Mouse (Mus musculus): ENCODE data around the gene Nuak2. TPM values are rescaled to one million over a fixed set of nuclear protein-coding genes. Genes with fewer than 3 reads are reported as not detected.

Gene Nuak2
- polyA plus RNA-seq, 1 experiment, result 16.4 TPM

GRCm38 (mm10) chr1:132312043-132312442, 3.9 kb upstream of the Nuak2 start:
- 20% methylated on average over 2 of the region's 2 CpGs for WGBS
- H3K27ac ChIP-seq (ENCODE audit: control insufficient read depth, insufficient read depth, low read depth, low read length, poor library complexity), result peak overlapping the region; percentile 49
- no peak overlapping the region for H3K4me3 ChIP-seq (replicated peaks; ENCODE audit: control insufficient read depth, low read depth, low read length)
- no peak for TF ChIP-seq POLR2A (IDR thresholded peaks at IDR 0.05; ENCODE audit: borderline replicate concordance, control insufficient read depth, low read depth, low read length)
- no peak for TF ChIP-seq CTCF (IDR thresholded peaks at IDR 0.05; ENCODE audit: control insufficient read depth, insufficient read depth, low read length)
- peaks cover 8% of the 10 kb centered on the region for H3K4me1 ChIP-seq (ENCODE audit: control insufficient read depth, insufficient read depth, low read length)

GRCm38 (mm10) chr1:132312703-132313102, 3.2 kb upstream of the Nuak2 start:
- Histone ChIP-seq H3K4me1 (ENCODE audit: control insufficient read depth, insufficient read depth, low read length) (peaks cover 8% of the 10 kb centered on the region), H3K4me3 (replicated peaks; ENCODE audit: control insufficient read depth, low read depth, low read length) (no peak overlapping the region), H3K27ac (ENCODE audit: control insufficient read depth, insufficient read depth, low read depth, low read length, poor library complexity) (no peak overlapping the region)
- TF ChIP-seq POLR2A (IDR thresholded peaks at IDR 0.05; ENCODE audit: borderline replicate concordance, control insufficient read depth, low read depth, low read length), result no peak
- no peak; the same call in 1 of the 2 replicates for TF ChIP-seq CTCF (IDR thresholded peaks at IDR 0.05; ENCODE audit: control insufficient read depth, insufficient read depth, low read length)
- 60% methylated on average over 3 of the region's 3 CpGs for WGBS

GRCm38 (mm10) chr1:132316625-132316994, 684 bp downstream of the Nuak2 start:
- H3K27ac ChIP-seq (ENCODE audit: control insufficient read depth, insufficient read depth, low read depth, low read length, poor library complexity), result peak overlapping the region; percentile 95
- peaks cover 10% of the 10 kb centered on the region for H3K4me1 ChIP-seq (ENCODE audit: control insufficient read depth, insufficient read depth, low read length)
- H3K4me3 ChIP-seq (replicated peaks; ENCODE audit: control insufficient read depth, low read depth, low read length), result peak overlapping the region; percentile 90
- WGBS, result 4% methylated on average over 7 of the region's 7 CpGs
- TF ChIP-seq POLR2A (IDR thresholded peaks at IDR 0.05; ENCODE audit: borderline replicate concordance, control insufficient read depth, low read depth, low read length) (no peak), CTCF (IDR thresholded peaks at IDR 0.05; ENCODE audit: control insufficient read depth, insufficient read depth, low read length) (no peak)

- H3K4me1 ChIP-seq (ENCODE audit: control insufficient read depth, insufficient read depth, low read length), result peaks cover 4% of the 10 kb centered on the region
- peak overlapping the region; percentile 46; the same call in 1 of the 2 replicates for H3K27ac ChIP-seq (ENCODE audit: control insufficient read depth, insufficient read depth, low read depth, low read length, poor library complexity)
- 6% methylated on average over 4 of the region's 4 CpGs for WGBS
- peak overlapping the region; percentile 60 for H3K4me3 ChIP-seq (replicated peaks; ENCODE audit: control insufficient read depth, low read depth, low read length)
- TF ChIP-seq POLR2A (IDR thresholded peaks at IDR 0.05; ENCODE audit: borderline replicate concordance, control insufficient read depth, low read depth, low read length) (no peak), CTCF (IDR thresholded peaks at IDR 0.05; ENCODE audit: control insufficient read depth, insufficient read depth, low read length) (no peak)
Observed at GRCm38 (mm10) chr1:132317413-132317812, 1.5 kb downstream of the Nuak2 start.

- H3K4me1 ChIP-seq (ENCODE audit: control insufficient read depth, insufficient read depth, low read length), result peaks cover 4% of the 10 kb centered on the region
- H3K4me3 ChIP-seq (replicated peaks; ENCODE audit: control insufficient read depth, low read depth, low read length), result peak overlapping the region; percentile 35
- TF ChIP-seq CTCF (IDR thresholded peaks at IDR 0.05; ENCODE audit: control insufficient read depth, insufficient read depth, low read length), result no peak
- TF ChIP-seq POLR2A (IDR thresholded peaks at IDR 0.05; ENCODE audit: borderline replicate concordance, control insufficient read depth, low read depth, low read length), result no peak
- peak overlapping the region; percentile 62 for H3K27ac ChIP-seq (ENCODE audit: control insufficient read depth, insufficient read depth, low read depth, low read length, poor library complexity)
- WGBS, result 17% methylated on average over 8 of the region's 8 CpGs
Observed at GRCm38 (mm10) chr1:132317894-132318863, 2.3 kb downstream of the Nuak2 start.

GRCm38 (mm10) chr1:132319242-132319641, 3.3 kb downstream of the Nuak2 start:
- 9% methylated on average over 5 of the region's 5 CpGs for WGBS
- Histone ChIP-seq H3K27ac (ENCODE audit: control insufficient read depth, insufficient read depth, low read depth, low read length, poor library complexity) (peak overlapping the region; percentile 50; the same call in 1 of the 2 replicates), H3K4me3 (replicated peaks; ENCODE audit: control insufficient read depth, low read depth, low read length) (no peak overlapping the region), H3K4me1 (ENCODE audit: control insufficient read depth, insufficient read depth, low read length) (peaks cover 4% of the 10 kb centered on the region)
- TF ChIP-seq POLR2A (IDR thresholded peaks at IDR 0.05; ENCODE audit: borderline replicate concordance, control insufficient read depth, low read depth, low read length) (no peak), CTCF (IDR thresholded peaks at IDR 0.05; ENCODE audit: control insufficient read depth, insufficient read depth, low read length) (no peak)

- TF ChIP-seq POLR2A (IDR thresholded peaks at IDR 0.05; ENCODE audit: borderline replicate concordance, control insufficient read depth, low read depth, low read length) (no peak), CTCF (IDR thresholded peaks at IDR 0.05; ENCODE audit: control insufficient read depth, insufficient read depth, low read length) (no peak)
- WGBS, result 82% methylated on average over 7 of the region's 7 CpGs
- no peak overlapping the region for H3K4me3 ChIP-seq (replicated peaks; ENCODE audit: control insufficient read depth, low read depth, low read length)
- H3K4me1 ChIP-seq (ENCODE audit: control insufficient read depth, insufficient read depth, low read length), result peaks cover 4% of the 10 kb centered on the region
- H3K27ac ChIP-seq (ENCODE audit: control insufficient read depth, insufficient read depth, low read depth, low read length, poor library complexity), result no peak overlapping the region
Observed at GRCm38 (mm10) chr1:132321821-132322580, 6.1 kb downstream of the Nuak2 start.
